Comparison of ENCODE assay signal across 23 mouse cellular contexts in the genomic region with DNA sequence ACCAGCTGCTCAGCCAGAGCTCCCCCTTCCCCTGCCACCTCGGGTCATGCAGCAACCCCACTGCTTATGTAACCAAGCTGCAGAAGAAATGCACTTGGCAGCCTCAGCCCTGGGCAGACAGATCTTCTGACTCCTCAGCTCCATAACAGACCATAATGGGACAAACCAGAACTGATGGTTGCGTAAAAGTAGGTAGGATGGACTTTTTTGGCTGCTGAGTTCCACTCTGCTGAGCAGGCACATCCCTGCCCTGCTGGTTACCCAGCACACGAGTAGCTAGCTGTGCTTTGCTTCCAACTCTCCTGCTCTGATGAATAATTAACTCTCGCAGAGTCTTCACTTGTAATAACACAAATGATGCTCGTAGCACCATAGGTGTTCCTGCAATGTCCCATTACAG. TPM values are rescaled to one million over a fixed set of nuclear protein-coding genes. Genes with fewer than 3 reads are reported as not detected.
DNase-seq lines count a peak whose midpoint lies in the region; ATAC-seq and TF ChIP-seq lines count a peak whose summit lies in the region.
"Had no signal": no experiment of that assay in that cellular context is flagged by ENCODE, and none has a peak within 500 bp of the region (broad histone marks: within the 10 kb centered on the region; RNA-seq: fewer than 3 reads in every experiment).

No protein-coding gene starts in this region.

- H3K27me3 ChIP-seq in neural tube, embryonic 15.5 days (replicated peaks): no peaks in the 10 kb centered on the region
- H3K27me3 ChIP-seq in midbrain, embryonic 11.5 days (ENCODE audit: control insufficient read depth, insufficient read depth, low read length): no peaks in the 10 kb centered on the region

- no peaks in the 10 kb centered on the region for H3K36me3 ChIP-seq in neural tube, embryonic 15.5 days
- no peaks in the 10 kb centered on the region for H3K36me3 ChIP-seq in midbrain, embryonic 11.5 days (ENCODE audit: control insufficient read depth, insufficient read depth, low read length)
- H3K36me3 ChIP-seq: embryonic facial prominence, embryonic 13.5 days; forebrain, embryonic 12.5 days; heart, embryonic 15.5 days had no signal

- intact Hi-C loops in left cerebral cortex, adult 2 months (cut with DNase I): no loop called here

- H3K9me3 ChIP-seq in neural tube, embryonic 15.5 days (replicated peaks): no peaks in the 10 kb centered on the region
- no peaks in the 10 kb centered on the region for H3K9me3 ChIP-seq in midbrain, embryonic 11.5 days (ENCODE audit: control insufficient read depth, low read length)
- H3K9me3 ChIP-seq: embryonic facial prominence, embryonic 13.5 days; forebrain, embryonic 12.5 days; heart, embryonic 15.5 days had no signal

- no peak overlapping the region for H3K9ac ChIP-seq in neural tube, embryonic 15.5 days (replicated peaks)
- no peak overlapping the region for H3K9ac ChIP-seq in midbrain, embryonic 11.5 days (ENCODE audit: low read length)
- H3K9ac ChIP-seq: embryonic facial prominence, embryonic 13.5 days; forebrain, embryonic 12.5 days; forebrain, postnatal 0 days; heart, embryonic 15.5 days had no signal

- H3K4me3 ChIP-seq in neural tube, embryonic 15.5 days (replicated peaks): no peak overlapping the region
- H3K4me3 ChIP-seq in midbrain, embryonic 11.5 days (ENCODE audit: low read depth, low read length): no peak overlapping the region
- H3K4me3 ChIP-seq in left cerebral cortex, adult 2 months: no peak overlapping the region
- H3K4me3 ChIP-seq: embryonic facial prominence, embryonic 13.5 days; forebrain, embryonic 12.5 days; heart, adult 2 months; heart, embryonic 15.5 days had no signal

- H3K27ac ChIP-seq in neural tube, embryonic 15.5 days (replicated peaks): 0 out of 2 replicates have a peak overlapping the region, but pooled peaks have one; percentile 6
- H3K27ac ChIP-seq in midbrain, embryonic 11.5 days (ENCODE audit: low read depth, low read length): no peak overlapping the region
- no peak overlapping the region for H3K27ac ChIP-seq in left cerebral cortex, adult 2 months
- H3K27ac ChIP-seq: embryonic facial prominence, embryonic 13.5 days; forebrain, embryonic 12.5 days; heart, adult 2 months; heart, embryonic 15.5 days had no signal

- WGBS in neural tube, embryonic 15.5 days: 34% methylated on average over 5 of the region's 5 CpGs
- WGBS in midbrain, embryonic 11.5 days: 69% methylated on average over 5 of the region's 5 CpGs

- peak; percentile 54 for ATAC-seq in neural tube, embryonic 15.5 days (ENCODE audit: low FRiP score)
- ATAC-seq in midbrain, embryonic 11.5 days (ENCODE audit: low FRiP score): no peak
- ATAC-seq: forebrain, postnatal 0 days; hindbrain, embryonic 16.5 days had no signal

- H3K4me2 ChIP-seq in neural tube, embryonic 15.5 days: no peak overlapping the region
- no peak overlapping the region for H3K4me2 ChIP-seq in midbrain, embryonic 11.5 days
- H3K4me2 ChIP-seq: embryonic facial prominence, embryonic 13.5 days; forebrain, embryonic 12.5 days; heart, embryonic 11.5 days; heart, embryonic 15.5 days had no signal

- H3K4me1 ChIP-seq in neural tube, embryonic 15.5 days: peaks cover 27% of the 10 kb centered on the region
- no peaks in the 10 kb centered on the region for H3K4me1 ChIP-seq in midbrain, embryonic 11.5 days (ENCODE audit: control insufficient read depth, insufficient read depth, low read length)
- H3K4me1 ChIP-seq: embryonic facial prominence, embryonic 13.5 days; forebrain, embryonic 12.5 days; heart, embryonic 15.5 days had no signal

- peak; percentile 26 to 53 for DNase-seq in kidney, adult 8-10 months
- no peak for DNase-seq in kidney, postnatal 10 days
- peak; percentile 63 for DNase-seq in adipocyte (ENCODE audit: low spot score)
- peak; percentile 20 for DNase-seq in kidney, postnatal 14 days
- DNase-seq in midbrain, embryonic 11.5 days (ENCODE audit: low spot score, missing footprints): no peak
- DNase-seq in left cerebral cortex, adult 2 months (ENCODE audit: extremely low spot score in 1 of 2, low spot score in 2 of 2): no peak
- DNase-seq: adrenal gland, postnatal 10 days; cerebellum, adult 18-20 months; cerebellum, adult 9-11 months; cerebellum, postnatal 36 days; forebrain, postnatal 0 days; gastrocnemius, postnatal 14 days; heart, adult 2 months; heart, postnatal 14 days had no signal

- TF ChIP-seq CTCF in left cerebral cortex, adult 2 months (IDR thresholded peaks at IDR 0.05): no peak

RNA-seq across cellular contexts. Expression of gene Lep, which starts 10.1 kb away (rescaled TPM):
- polyA plus RNA-seq in neural tube, embryonic 15.5 days (2015; fragmentation: Nextera tagmentation; extraction: Ambion mirVana): not detected in 2 replicates
- polyA plus RNA-seq in midbrain, embryonic 11.5 days (2014; fragmentation: Nextera tagmentation; extraction: Ambion mirVana): not detected in 2 replicates
- total RNA-seq in left cerebral cortex, adult 2 months (2021): not detected
- total RNA-seq: ES-E14; forebrain, postnatal 0 days had no signal
- polyA plus RNA-seq: brain, embryonic 14.5 days; embryonic facial prominence, embryonic 13.5 days; forebrain, embryonic 12.5 days; forebrain, postnatal 0 days; heart, embryonic 11.5 days; heart, embryonic 15.5 days; hindbrain, embryonic 11.5 days; hindbrain, embryonic 16.5 days had no signal

Comparison
In these comparisons a context has a peak if more than half of its experiments do, and no peak if none do; other contexts are left out.
1. DNase-seq: peak in kidney, adult 8-10 months (2 of 2), adipocyte (single experiment) and kidney, postnatal 14 days (single experiment); none in kidney, postnatal 10 days (single experiment), midbrain, embryonic 11.5 days (single experiment) and left cerebral cortex, adult 2 months (0 of 2).